Mouse (Mus musculus): ENCODE data around the gene Olfr809. TPM values are rescaled to one million over a fixed set of nuclear protein-coding genes. Genes with fewer than 3 reads are reported as not detected.

Olfr809 gene
- polyA plus RNA-seq (2014; fragmentation: Nextera tagmentation; extraction: Ambion mirVana) = not detected in 2 replicates

- no peak for ATAC-seq (replicated peaks; ENCODE audit: low FRiP score)
Observed at GRCm38 (mm10) chr10:129774338-129774737, at the start of gene Olfr809. TSS of gene Olfr809 (plus strand) at chr10:129774638.

GRCm38 (mm10) chr10:129729275-129729674 lies 45.2 kb upstream of the Olfr809 start, which contains the start of gene Olfr805:
TSS of gene Olfr805 (minus strand) at chr10:129729375.
- 92% methylated on average over 2 of the region's 2 CpGs for WGBS
- no peak for DNase-seq (ENCODE audit: low spot score)

More at GRCm38 (mm10) chr10:129774338-129774737, at the start of gene Olfr809:
- no peaks in the 10 kb centered on the region for H3K36me3 ChIP-seq (ENCODE audit: control insufficient read depth, insufficient read depth, low read length)
- no peaks in the 10 kb centered on the region for H3K9me3 ChIP-seq (ENCODE audit: control insufficient read depth, low read length)
- H3K9ac ChIP-seq (ENCODE audit: low read depth, low read length) = no peak within 1 kb of the TSS
- H3K4me3 ChIP-seq (ENCODE audit: low read depth, low read length) = no peak within 1 kb of the TSS
- H3K4me1 ChIP-seq (replicated peaks; ENCODE audit: control insufficient read depth, insufficient read depth, low read length) = no peaks in the 10 kb centered on the region
- no peak within 1 kb of the TSS for H3K27ac ChIP-seq (ENCODE audit: low read depth, low read length)
- no peaks in the 10 kb centered on the region for H3K27me3 ChIP-seq (replicated peaks; ENCODE audit: control insufficient read depth, insufficient read depth, low read length)
- DNase-seq (ENCODE audit: low spot score) = no peak
- no peak within 1 kb of the TSS for H3K4me2 ChIP-seq

GRCm38 (mm10) chr10:129741821-129742220 lies 32.6 kb upstream of the Olfr809 start, which contains the start of gene Olfr806:
TSS of gene Olfr806 (minus strand) at chr10:129741921.
- no peaks in the 10 kb centered on the region for H3K36me3 ChIP-seq (ENCODE audit: control insufficient read depth, insufficient read depth, low read length)
- H3K9me3 ChIP-seq (ENCODE audit: control insufficient read depth, low read length) = no peaks in the 10 kb centered on the region
- H3K4me1 ChIP-seq (replicated peaks; ENCODE audit: control insufficient read depth, insufficient read depth, low read length) = no peaks in the 10 kb centered on the region
- DNase-seq (ENCODE audit: low spot score) (no peak), ATAC-seq (replicated peaks; ENCODE audit: low FRiP score) (no peak)
- no peaks in the 10 kb centered on the region for H3K27me3 ChIP-seq (replicated peaks; ENCODE audit: control insufficient read depth, insufficient read depth, low read length)
- no peak within 1 kb of the TSS for H3K4me3 ChIP-seq (ENCODE audit: low read depth, low read length)
- H3K9ac ChIP-seq (ENCODE audit: low read depth, low read length) = no peak within 1 kb of the TSS
- no peak within 1 kb of the TSS for H3K4me2 ChIP-seq
- H3K27ac ChIP-seq (ENCODE audit: low read depth, low read length) = no peak within 1 kb of the TSS

More at GRCm38 (mm10) chr10:129729275-129729674, 45.2 kb upstream of the Olfr809 start, which contains the start of gene Olfr805:
- H3K27ac ChIP-seq (ENCODE audit: low read depth, low read length) = no peak within 1 kb of the TSS
- no peak within 1 kb of the TSS for H3K9ac ChIP-seq (ENCODE audit: low read depth, low read length)
- no peak within 1 kb of the TSS for H3K4me3 ChIP-seq (ENCODE audit: low read depth, low read length)
- no peaks in the 10 kb centered on the region for H3K9me3 ChIP-seq (ENCODE audit: control insufficient read depth, low read length)
- no peak within 1 kb of the TSS for H3K4me2 ChIP-seq
- H3K4me1 ChIP-seq (replicated peaks; ENCODE audit: control insufficient read depth, insufficient read depth, low read length) = no peaks in the 10 kb centered on the region
- no peak for ATAC-seq (replicated peaks; ENCODE audit: low FRiP score)
- no peaks in the 10 kb centered on the region for H3K36me3 ChIP-seq (ENCODE audit: control insufficient read depth, insufficient read depth, low read length)
- H3K27me3 ChIP-seq (replicated peaks; ENCODE audit: control insufficient read depth, insufficient read depth, low read length) = no peaks in the 10 kb centered on the region

GRCm38 (mm10) chr10:129757693-129758092 lies 16.7 kb upstream of the Olfr809 start, which contains the start of gene Olfr807:
TSS of gene Olfr807 (minus strand) at chr10:129757793.
- Histone ChIP-seq H3K27me3 (replicated peaks; ENCODE audit: control insufficient read depth, insufficient read depth, low read length) (no peaks in the 10 kb centered on the region), H3K4me3 (ENCODE audit: low read depth, low read length) (no peak within 1 kb of the TSS), H3K36me3 (ENCODE audit: control insufficient read depth, insufficient read depth, low read length) (no peaks in the 10 kb centered on the region), H3K4me1 (replicated peaks; ENCODE audit: control insufficient read depth, insufficient read depth, low read length) (no peaks in the 10 kb centered on the region), H3K27ac (ENCODE audit: low read depth, low read length) (no peak within 1 kb of the TSS), H3K9me3 (ENCODE audit: control insufficient read depth, low read length) (no peaks in the 10 kb centered on the region), H3K4me2 (no peak within 1 kb of the TSS), H3K9ac (ENCODE audit: low read depth, low read length) (no peak within 1 kb of the TSS)
- no peak for DNase-seq (ENCODE audit: low spot score)
- WGBS = 80% methylated on average over 1 of the region's 1 CpGs
- no peak for ATAC-seq (replicated peaks; ENCODE audit: low FRiP score)

- Histone ChIP-seq H3K27ac (ENCODE audit: low read depth, low read length) (no peak within 1 kb of the TSS), H3K9me3 (ENCODE audit: control insufficient read depth, low read length) (no peaks in the 10 kb centered on the region), H3K4me1 (replicated peaks; ENCODE audit: control insufficient read depth, insufficient read depth, low read length) (no peaks in the 10 kb centered on the region), H3K36me3 (ENCODE audit: control insufficient read depth, insufficient read depth, low read length) (no peaks in the 10 kb centered on the region), H3K4me2 (no peak within 1 kb of the TSS), H3K27me3 (replicated peaks; ENCODE audit: control insufficient read depth, insufficient read depth, low read length) (no peaks in the 10 kb centered on the region), H3K9ac (ENCODE audit: low read depth, low read length) (no peak within 1 kb of the TSS), H3K4me3 (ENCODE audit: low read depth, low read length) (no peak within 1 kb of the TSS)
- no peak for ATAC-seq (replicated peaks; ENCODE audit: low FRiP score)
- WGBS = 86% methylated on average over 1 of the region's 1 CpGs
- DNase-seq (ENCODE audit: low spot score) = no peak
Observed at GRCm38 (mm10) chr10:129765182-129765581, 9.3 kb upstream of the Olfr809 start, which contains the start of gene Olfr808. TSS of gene Olfr808 (plus strand) at chr10:129765482.

GRCm38 (mm10) chr10:129778123-129778522 lies 3.7 kb downstream of the Olfr809 start:
- no peaks in the 10 kb centered on the region for H3K27me3 ChIP-seq (replicated peaks; ENCODE audit: control insufficient read depth, insufficient read depth, low read length)
- no peak overlapping the region for H3K9ac ChIP-seq (ENCODE audit: low read depth, low read length)
- H3K27ac ChIP-seq (ENCODE audit: low read depth, low read length) = no peak overlapping the region
- H3K36me3 ChIP-seq (ENCODE audit: control insufficient read depth, insufficient read depth, low read length) = no peaks in the 10 kb centered on the region
- ATAC-seq (replicated peaks; ENCODE audit: low FRiP score) (no peak), DNase-seq (ENCODE audit: low spot score) (no peak)
- H3K4me3 ChIP-seq (ENCODE audit: low read depth, low read length) = no peak overlapping the region
- no peak overlapping the region for H3K4me2 ChIP-seq
- H3K9me3 ChIP-seq (ENCODE audit: control insufficient read depth, low read length) = no peaks in the 10 kb centered on the region
- H3K4me1 ChIP-seq (replicated peaks; ENCODE audit: control insufficient read depth, insufficient read depth, low read length) = no peaks in the 10 kb centered on the region

GRCm38 (mm10) chr10:129794817-129795216 lies 20.4 kb downstream of the Olfr809 start, which contains the start of gene Olfr810:
TSS of gene Olfr810 (minus strand) at chr10:129794917.
- DNase-seq (ENCODE audit: low spot score) (no peak), ATAC-seq (replicated peaks; ENCODE audit: low FRiP score) (no peak)
- Histone ChIP-seq H3K27me3 (replicated peaks; ENCODE audit: control insufficient read depth, insufficient read depth, low read length) (no peaks in the 10 kb centered on the region), H3K36me3 (ENCODE audit: control insufficient read depth, insufficient read depth, low read length) (no peaks in the 10 kb centered on the region), H3K4me3 (ENCODE audit: low read depth, low read length) (no peak within 1 kb of the TSS), H3K4me2 (no peak within 1 kb of the TSS), H3K4me1 (replicated peaks; ENCODE audit: control insufficient read depth, insufficient read depth, low read length) (no peaks in the 10 kb centered on the region), H3K27ac (ENCODE audit: low read depth, low read length) (no peak within 1 kb of the TSS), H3K9ac (ENCODE audit: low read depth, low read length) (no peak within 1 kb of the TSS), H3K9me3 (ENCODE audit: control insufficient read depth, low read length) (no peaks in the 10 kb centered on the region)

- no peak within 1 kb of the TSS for H3K4me2 ChIP-seq
Observed at GRCm38 (mm10) chr10:129804296-129804695, 29.9 kb downstream of the Olfr809 start, which contains the start of gene Olfr811. TSS of gene Olfr811 (minus strand) at chr10:129804396.

More at GRCm38 (mm10) chr10:129804296-129804695, 29.9 kb downstream of the Olfr809 start, which contains the start of gene Olfr811:
- no peaks in the 10 kb centered on the region for H3K4me1 ChIP-seq (replicated peaks; ENCODE audit: control insufficient read depth, insufficient read depth, low read length)
- no peak within 1 kb of the TSS for H3K9ac ChIP-seq (ENCODE audit: low read depth, low read length)
- no peaks in the 10 kb centered on the region for H3K9me3 ChIP-seq (ENCODE audit: control insufficient read depth, low read length)
- H3K4me3 ChIP-seq (ENCODE audit: low read depth, low read length) = no peak within 1 kb of the TSS
- H3K27ac ChIP-seq (ENCODE audit: low read depth, low read length) = no peak within 1 kb of the TSS
- WGBS = 73% methylated on average over 4 of the region's 4 CpGs
- H3K27me3 ChIP-seq (replicated peaks; ENCODE audit: control insufficient read depth, insufficient read depth, low read length) = no peaks in the 10 kb centered on the region
- DNase-seq (ENCODE audit: low spot score) (no peak), ATAC-seq (replicated peaks; ENCODE audit: low FRiP score) (no peak)
- no peaks in the 10 kb centered on the region for H3K36me3 ChIP-seq (ENCODE audit: control insufficient read depth, insufficient read depth, low read length)
